Mouse (Mus musculus) forebrain, postnatal 0 days (tissue): ENCODE results near the gene Elmod3. TPM values are rescaled to one million over a fixed set of nuclear protein-coding genes. Genes with fewer than 3 reads are reported as not detected.
"Not testable (repeated sequence)": the region's sequence is repeated elsewhere in the genome, so short reads cannot be mapped to it uniquely, and the experiment has no call there.

ENCODE experiments used
- ATAC-seq: fragments of 200-750 bp; cut with Nextera tagmentation; 2 replicates; pipeline ENCODE4 v1.8.0; 2017; ENCODE audit warnings: mild to moderate bottlenecking, moderate library complexity
- DNase-seq: peaks from one replicate; pipeline ENCODE4 v3.0.0-alpha.2; 2015
- H3K27ac ChIP-seq: fragments of 300-500 bp; sonication (generic); 2 replicates; pipeline ENCODE4 v1.5.1; 2014; ENCODE audit warnings: low read depth, mild to moderate bottlenecking, antibody characterized with exemption, low read length, moderate library complexity, mixed read lengths
- H3K27me3 ChIP-seq: fragments of 300-500 bp; sonication (generic); 2 replicates; pipeline ENCODE4 v1.6.1; 2014; ENCODE audit warnings: mild to moderate bottlenecking, low read length, mixed read lengths; ENCODE audit not compliant: insufficient read depth
- H3K36me3 ChIP-seq: fragments of 300-500 bp; sonication (generic); 2 replicates; pipeline ENCODE4 v1.6.1; 2014; ENCODE audit warnings: mild to moderate bottlenecking, moderate library complexity; ENCODE audit not compliant: insufficient read depth
- H3K4me1 ChIP-seq: fragments of 300-500 bp; sonication (generic); 2 replicates; pipeline ENCODE4 v1.6.1; 2014; ENCODE audit warnings: antibody characterized with exemption; ENCODE audit not compliant: insufficient read depth
- H3K4me2 ChIP-seq: fragments of 300-500 bp; sonication (generic); 2 replicates; pipeline ENCODE4 v1.6.1; 2014; ENCODE audit warnings: low read depth, mild to moderate bottlenecking, moderate library complexity
- H3K4me3 ChIP-seq: fragments of 300-500 bp; sonication (generic); 2 replicates; pipeline ENCODE4 v1.5.1; 2014; ENCODE audit warnings: low read depth, low read length, mixed read lengths
- H3K9ac ChIP-seq: fragments of 300-500 bp; sonication (generic); 2 replicates; pipeline ENCODE4 v1.6.1; 2014; ENCODE audit warnings: mild to moderate bottlenecking
- H3K9me3 ChIP-seq: fragments of 300-500 bp; sonication (generic); 2 replicates; pipeline ENCODE4 v1.6.1; 2016; ENCODE audit warnings: low read length
- CTCF ChIP-seq: sonication (generic); IDR thresholded peaks from 2 replicates; pipeline ENCODE4 v1.5.1; 2016; ENCODE audit warnings: antibody characterized with exemption, control low read depth, low read depth
- WGBS: fragments of 180-500 bp; shearing (Covaris S2); extraction: QIAGEN DNeasy Blood & Tissue Kit; methylation state at CpG from one replicate; pipeline ENCODE4 v1.1.7; 2014; 5-methylcytosine and 5-hydroxymethylcytosine counted together
- polyA plus RNA-seq: library from polyadenylated mRNA; unstranded; fragments of >200 nt; fragmentation: Nextera tagmentation; extraction: Ambion mirVana; gene quantifications from 2 replicates; pipeline ENCODE4 v1.2.1, GENCODE M21; 2015
- total RNA-seq: library from RNA; depleted of rRNA; stranded (reverse); fragments of >200 nt; gene quantifications from 2 replicates; pipeline ENCODE4 v1.2.3, GENCODE M21; 2014

Gene Elmod3
- total and polyA plus RNA-seq, 2 experiments from 2014 or later = 13.1 to 18.3 TPM

- peak; percentile 90 for TF ChIP-seq CTCF
- no peaks in the 10 kb centered on the region for H3K27me3 ChIP-seq
- DNase-seq (peak; percentile 91), ATAC-seq (no peak)
- no peaks in the 10 kb centered on the region for H3K9me3 ChIP-seq
- H3K36me3 ChIP-seq = no peaks in the 10 kb centered on the region
- 4% methylated on average over 9 of the region's 9 CpGs for WGBS
- no peak overlapping the region for H3K4me3 ChIP-seq
- H3K27ac ChIP-seq = peak overlapping the region; percentile 67
- peak overlapping the region; percentile 43 for H3K4me2 ChIP-seq
- H3K9ac ChIP-seq = no peak overlapping the region
- peaks cover 7% of the 10 kb centered on the region; the same call in 1 of the 2 replicates for H3K4me1 ChIP-seq
Measured at GRCm38 (mm10) chr6:72535165-72535564, 63.0 kb downstream of the Elmod3 start.

DNA sequence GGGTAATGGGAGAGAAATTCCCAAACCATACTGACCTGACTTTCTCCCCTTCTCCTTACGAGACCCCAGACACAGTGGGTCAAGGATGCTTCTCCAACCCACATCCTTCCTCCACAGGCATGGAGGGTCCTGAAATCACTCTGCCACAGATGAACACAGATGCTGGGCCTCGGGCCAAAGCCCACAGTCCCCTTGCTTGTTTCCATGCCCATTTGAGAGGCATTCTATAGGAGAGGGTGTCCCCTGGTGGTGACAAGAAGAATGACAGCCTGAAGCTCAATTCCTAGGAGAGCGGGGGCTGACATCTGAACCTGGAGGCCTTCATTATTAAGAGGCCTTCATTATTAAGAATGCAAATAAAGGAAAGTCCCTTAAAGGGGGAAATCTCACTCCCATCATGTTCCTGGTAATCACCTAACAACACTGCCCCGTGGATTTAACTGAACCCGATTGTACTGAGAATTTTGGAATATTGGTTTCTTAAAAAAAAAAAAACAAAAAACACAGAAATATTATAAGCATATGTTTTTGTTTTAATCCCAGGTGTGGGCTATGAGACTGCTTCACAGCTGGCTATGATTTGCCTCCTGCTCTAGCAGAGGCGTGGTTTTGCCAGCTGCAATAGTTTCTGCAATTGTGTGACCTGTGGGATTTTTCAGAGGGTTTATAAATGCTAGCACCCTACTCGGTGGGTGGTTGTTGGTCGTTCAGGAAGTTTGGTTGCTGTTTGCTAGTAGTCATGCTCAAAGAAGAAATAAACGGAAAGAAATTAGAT lies 64.0 kb downstream of the Elmod3 start:
- Histone ChIP-seq H3K4me2 (no peak overlapping the region), H3K4me1 (peaks cover 7% of the 10 kb centered on the region; the same call in 1 of the 2 replicates), H3K36me3 (no peaks in the 10 kb centered on the region), H3K9me3 (no peaks in the 10 kb centered on the region), H3K27ac (no peak overlapping the region), H3K9ac (no peak overlapping the region), H3K4me3 (no peak overlapping the region), H3K27me3 (no peaks in the 10 kb centered on the region)
- 34% methylated on average over 9 of the region's 9 CpGs for WGBS
- ATAC-seq (peak; percentile 25), DNase-seq (peak; percentile 90)
- peak; percentile 100 for TF ChIP-seq CTCF

DNA sequence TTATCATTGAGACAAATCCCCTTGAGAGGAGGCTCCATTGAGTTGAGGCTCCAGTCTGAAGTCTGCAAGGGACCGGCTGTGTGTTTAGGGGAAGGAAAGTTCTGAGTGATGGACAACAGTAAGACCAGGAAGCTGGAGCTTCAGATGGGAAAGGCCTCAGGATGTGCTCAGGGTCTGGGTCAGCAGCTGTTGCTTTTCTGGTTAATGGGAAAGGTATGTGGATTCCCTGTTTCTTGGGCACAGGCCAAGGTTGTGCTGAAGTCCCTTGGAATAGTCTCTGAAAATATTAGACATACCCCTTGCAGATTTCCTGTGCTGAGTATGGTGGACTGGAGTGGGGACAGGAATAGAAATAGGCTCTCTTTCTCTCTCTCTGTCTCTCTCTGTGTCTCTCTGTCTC lies 64.7 kb downstream of the Elmod3 start:
- not testable (repeated sequence) for ATAC-seq, H3K4me1 ChIP-seq, H3K4me2 ChIP-seq, H3K27me3 ChIP-seq, H3K36me3 ChIP-seq, H3K9ac ChIP-seq, H3K4me3 ChIP-seq, DNase-seq, H3K9me3 ChIP-seq, H3K27ac ChIP-seq
- WGBS = 31% methylated on average over 1 of the region's 1 CpGs

GRCm38 (mm10) chr6:72532580-72532979 lies 65.6 kb downstream of the Elmod3 start:
- WGBS = 66% methylated on average over 4 of the region's 4 CpGs
- no peak for DNase-seq
- H3K9me3 ChIP-seq = no peaks in the 10 kb centered on the region
- no peak overlapping the region for H3K9ac ChIP-seq
- H3K4me1 ChIP-seq = 0 out of 2 replicates have a peak, but pooled peaks cover 2% of the 10 kb centered on the region
- no peak overlapping the region for H3K27ac ChIP-seq
- H3K27me3 ChIP-seq = no peaks in the 10 kb centered on the region
- ATAC-seq = no peak
- no peaks in the 10 kb centered on the region for H3K36me3 ChIP-seq
- H3K4me3 ChIP-seq = no peak overlapping the region
- TF ChIP-seq CTCF = no peak
- H3K4me2 ChIP-seq = no peak overlapping the region

DNA sequence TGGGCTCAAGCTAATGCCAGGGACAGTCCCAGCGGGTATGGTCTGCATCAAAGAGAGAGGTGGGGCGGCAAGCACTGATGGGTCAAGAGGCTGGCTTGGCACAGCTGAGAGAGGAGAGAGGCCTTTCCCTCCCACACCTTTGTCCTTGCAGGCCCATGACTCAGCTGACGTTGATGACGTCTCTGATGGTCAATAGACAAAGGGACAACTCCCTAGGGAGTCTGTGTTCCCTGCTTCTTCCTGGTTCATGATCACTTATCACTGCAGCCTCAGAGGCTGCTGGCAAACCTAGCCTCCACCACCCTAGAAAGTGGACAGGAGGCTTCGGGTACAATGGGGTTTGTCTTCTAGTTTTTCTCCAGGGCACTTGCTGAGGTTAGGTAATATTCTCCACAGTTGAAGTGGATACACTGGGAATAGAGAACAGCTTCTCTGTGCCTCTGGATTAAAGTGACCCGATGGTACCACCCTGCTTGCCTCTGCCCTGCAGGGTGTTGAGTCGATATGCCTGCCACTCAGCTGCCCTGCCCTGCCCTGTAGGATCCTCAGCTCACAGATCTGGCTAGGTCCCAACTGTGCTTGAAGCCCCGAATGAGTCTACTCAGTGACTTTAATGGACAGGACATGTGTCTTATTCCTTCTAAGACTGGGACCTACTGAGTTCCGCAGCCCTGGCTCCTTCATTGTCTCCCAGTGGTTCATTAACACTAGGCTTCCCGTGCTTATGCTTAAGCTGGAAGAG lies 69.6 kb downstream of the Elmod3 start:
- Histone ChIP-seq H3K4me2 (no peak overlapping the region), H3K27me3 (no peaks in the 10 kb centered on the region), H3K4me1 (no peaks in the 10 kb centered on the region), H3K4me3 (no peak overlapping the region), H3K36me3 (no peaks in the 10 kb centered on the region), H3K27ac (no peak overlapping the region), H3K9me3 (no peaks in the 10 kb centered on the region), H3K9ac (no peak overlapping the region)
- 72% methylated on average over 10 of the region's 10 CpGs for WGBS
- DNase-seq = no peak
- ATAC-seq = no peak
- no peak for TF ChIP-seq CTCF

- Histone ChIP-seq H3K4me1 (no peaks in the 10 kb centered on the region), H3K27ac (no peak overlapping the region), H3K4me2 (no peak overlapping the region), H3K27me3 (no peaks in the 10 kb centered on the region), H3K36me3 (no peaks in the 10 kb centered on the region), H3K9ac (no peak overlapping the region), H3K4me3 (no peak overlapping the region), H3K9me3 (no peaks in the 10 kb centered on the region)
- ATAC-seq (no peak), DNase-seq (no peak)
- TF ChIP-seq CTCF = no peak
- WGBS = 89% methylated on average over 4 of the region's 4 CpGs
Measured at GRCm38 (mm10) chr6:72527070-72527469, 71.1 kb downstream of the Elmod3 start.

- H3K4me1 ChIP-seq = peaks cover 13% of the 10 kb centered on the region
- H3K4me3 ChIP-seq = no peak overlapping the region
- no peaks in the 10 kb centered on the region for H3K27me3 ChIP-seq
- WGBS = 77% methylated on average over 2 of the region's 2 CpGs
- no peak for TF ChIP-seq CTCF
- no peak overlapping the region for H3K4me2 ChIP-seq
- no peak for DNase-seq
- no peaks in the 10 kb centered on the region for H3K9me3 ChIP-seq
- no peak overlapping the region for H3K27ac ChIP-seq
- H3K36me3 ChIP-seq = no peaks in the 10 kb centered on the region
- H3K9ac ChIP-seq = no peak overlapping the region
- no peak for ATAC-seq
Measured at GRCm38 (mm10) chr6:72524160-72524559, 74.1 kb downstream of the Elmod3 start.
